In the genomic region with DNA sequence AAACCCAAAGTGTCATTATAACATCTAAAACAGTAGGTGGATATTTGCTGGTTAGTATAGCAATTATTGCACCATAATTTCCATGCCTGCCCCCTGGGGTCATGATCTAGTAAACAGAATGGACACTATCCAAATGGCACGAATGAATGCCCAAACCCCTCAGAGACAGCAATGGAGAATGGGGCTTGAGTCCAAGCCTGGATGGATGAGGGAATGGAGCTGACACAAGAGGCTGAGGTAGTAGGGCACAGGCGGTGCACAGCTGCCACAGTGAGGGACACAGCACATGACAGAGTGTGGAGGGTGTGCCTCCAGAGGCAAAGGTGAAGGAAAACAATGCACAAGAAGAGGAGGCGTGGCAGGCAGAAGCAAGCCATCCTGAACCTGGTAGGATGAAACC, we compare ENCODE assay signal across 16 mouse cellular contexts.
DNase-seq lines count a peak whose midpoint lies in the region; ATAC-seq and TF ChIP-seq lines count a peak whose summit lies in the region.
"Had no signal": no experiment of that assay in that cellular context is flagged by ENCODE, and none has a peak within 500 bp of the region (broad histone marks: within the 10 kb centered on the region; RNA-seq: fewer than 3 reads in every experiment).

No protein-coding gene starts in this region.

- no peak overlapping the region for H3K9ac ChIP-seq in forebrain, embryonic 11.5 days (ENCODE audit: low read length)
- H3K9ac ChIP-seq in hindbrain, embryonic 11.5 days (ENCODE audit: low read depth, low read length) = no peak overlapping the region
- H3K9ac ChIP-seq in neural tube, embryonic 15.5 days (replicated peaks) = no peak overlapping the region
- H3K9ac ChIP-seq: kidney, embryonic 15.5 days; limb, embryonic 12.5 days; liver, embryonic 14.5 days; midbrain, embryonic 12.5 days had no signal

- H3K27me3 ChIP-seq in forebrain, embryonic 11.5 days (ENCODE audit: control insufficient read depth, insufficient read depth, low read length) = no peaks in the 10 kb centered on the region
- no peaks in the 10 kb centered on the region for H3K27me3 ChIP-seq in hindbrain, embryonic 11.5 days (ENCODE audit: control insufficient read depth, insufficient read depth, low read length)
- H3K27me3 ChIP-seq in neural tube, embryonic 15.5 days (replicated peaks) = no peaks in the 10 kb centered on the region
- H3K27me3 ChIP-seq: kidney, embryonic 15.5 days; limb, embryonic 12.5 days; midbrain, embryonic 12.5 days had no signal

- no peak overlapping the region for H3K27ac ChIP-seq in forebrain, embryonic 11.5 days (ENCODE audit: low read depth, low read length)
- H3K27ac ChIP-seq in hindbrain, embryonic 11.5 days (ENCODE audit: low read depth, low read length) = 0 out of 2 replicates have a peak overlapping the region, but pooled peaks have one; percentile 18
- H3K27ac ChIP-seq in neural tube, embryonic 15.5 days (replicated peaks) = 0 out of 2 replicates have a peak overlapping the region, but pooled peaks have one; percentile 49
- no peak overlapping the region for H3K27ac ChIP-seq in layer of hippocampus, adult 2 months
- H3K27ac ChIP-seq: kidney, embryonic 15.5 days; limb, embryonic 12.5 days; liver, embryonic 14.5 days; midbrain, embryonic 12.5 days; stomach, postnatal 0 days had no signal

- ATAC-seq in forebrain, embryonic 11.5 days (replicated peaks; ENCODE audit: low FRiP score) = no peak
- ATAC-seq in hindbrain, embryonic 11.5 days (ENCODE audit: low FRiP score) = peak; percentile 83
- ATAC-seq in neural tube, embryonic 15.5 days (ENCODE audit: low FRiP score) = no peak
- ATAC-seq in frontal cortex, adult (ENCODE audit: low TSS enrichment) = no peak

- H3K4me2 ChIP-seq in forebrain, embryonic 11.5 days (ENCODE audit: low read depth, low read length, severe bottlenecking) = no peak overlapping the region
- H3K4me2 ChIP-seq in hindbrain, embryonic 11.5 days (replicated peaks; ENCODE audit: low read depth, low read length) = no peak overlapping the region
- H3K4me2 ChIP-seq in neural tube, embryonic 15.5 days = no peak overlapping the region
- H3K4me2 ChIP-seq: kidney, embryonic 15.5 days; limb, embryonic 12.5 days; midbrain, embryonic 12.5 days had no signal

- WGBS in forebrain, embryonic 11.5 days = 60% methylated on average over 3 of the region's 3 CpGs
- WGBS in hindbrain, embryonic 11.5 days = 49% methylated on average over 3 of the region's 3 CpGs
- WGBS in neural tube, embryonic 15.5 days = 29% methylated on average over 3 of the region's 3 CpGs

- H3K9me3 ChIP-seq in forebrain, embryonic 11.5 days (ENCODE audit: control insufficient read depth, low read length) = no peaks in the 10 kb centered on the region
- H3K9me3 ChIP-seq in hindbrain, embryonic 11.5 days (ENCODE audit: control insufficient read depth, low read length) = no peaks in the 10 kb centered on the region
- H3K9me3 ChIP-seq in neural tube, embryonic 15.5 days (replicated peaks) = no peaks in the 10 kb centered on the region
- H3K9me3 ChIP-seq: kidney, embryonic 15.5 days; limb, embryonic 12.5 days; midbrain, embryonic 12.5 days had no signal

- DNase-seq in left cerebral cortex, postnatal 4 days = peak; percentile 59
- DNase-seq in left cerebral cortex, adult 9 months (ENCODE audit: low spot score in 2 of 2) = no peak
- peak; percentile 53 for DNase-seq in forebrain, embryonic 11.5 days (ENCODE audit: low spot score)
- DNase-seq in hindbrain, embryonic 11.5 days (ENCODE audit: low spot score) = peak; percentile 47
- DNase-seq in layer of hippocampus, adult 2 months (ENCODE audit: low spot score in 2 of 2) = no peak
- DNase-seq: cerebellum, adult 11-12 months; heart, adult 18-20 months; right cerebral cortex, postnatal 14 days; thymus, postnatal 14 days had no signal

- no peaks in the 10 kb centered on the region for H3K36me3 ChIP-seq in forebrain, embryonic 11.5 days (ENCODE audit: control insufficient read depth, insufficient read depth, low read length)
- H3K36me3 ChIP-seq in hindbrain, embryonic 11.5 days (ENCODE audit: control insufficient read depth, insufficient read depth, low read length) = no peaks in the 10 kb centered on the region
- no peaks in the 10 kb centered on the region for H3K36me3 ChIP-seq in neural tube, embryonic 15.5 days
- H3K36me3 ChIP-seq: kidney, embryonic 15.5 days; limb, embryonic 12.5 days; midbrain, embryonic 12.5 days had no signal

- H3K4me1 ChIP-seq in forebrain, embryonic 11.5 days (replicated peaks; ENCODE audit: control insufficient read depth, insufficient read depth, low read length) = no peaks in the 10 kb centered on the region
- no peaks in the 10 kb centered on the region; the same call in 1 of the 2 replicates for H3K4me1 ChIP-seq in hindbrain, embryonic 11.5 days (replicated peaks; ENCODE audit: control insufficient read depth, insufficient read depth, low read length)
- peaks cover 14% of the 10 kb centered on the region; the same call in 1 of the 2 replicates for H3K4me1 ChIP-seq in neural tube, embryonic 15.5 days
- H3K4me1 ChIP-seq: kidney, embryonic 15.5 days; limb, embryonic 12.5 days; midbrain, embryonic 12.5 days had no signal

- TF ChIP-seq CTCF in layer of hippocampus, adult 2 months (conservative IDR thresholded peaks at IDR 0.05) = no peak

- no peak overlapping the region for H3K4me3 ChIP-seq in forebrain, embryonic 11.5 days (ENCODE audit: low read depth, low read length)
- no peak overlapping the region for H3K4me3 ChIP-seq in hindbrain, embryonic 11.5 days (ENCODE audit: low read depth, low read length)
- H3K4me3 ChIP-seq in neural tube, embryonic 15.5 days (replicated peaks) = no peak overlapping the region
- H3K4me3 ChIP-seq in layer of hippocampus, adult 2 months = no peak overlapping the region
- H3K4me3 ChIP-seq: kidney, embryonic 15.5 days; limb, embryonic 12.5 days; midbrain, embryonic 12.5 days had no signal

- intact Hi-C loops in left cerebral cortex, postnatal 4 days (cut with DNase I) = no loop called here

Comparison
In these comparisons a context has a peak if more than half of its experiments do, and no peak if none do; other contexts are left out.
1. DNase-seq: peak in left cerebral cortex, postnatal 4 days (single experiment), forebrain, embryonic 11.5 days (single experiment) and hindbrain, embryonic 11.5 days (single experiment); none in left cerebral cortex, adult 9 months (0 of 2) and layer of hippocampus, adult 2 months (0 of 2).
2. H3K27ac ChIP-seq: peak in hindbrain, embryonic 11.5 days (single experiment) and neural tube, embryonic 15.5 days (single experiment); none in forebrain, embryonic 11.5 days (single experiment) and layer of hippocampus, adult 2 months (single experiment).